Mouse (Mus musculus): Measurements from ENCODE around the gene Rnf180. TPM values are rescaled to one million over a fixed set of nuclear protein-coding genes. Genes with fewer than 3 reads are reported as not detected.

Rnf180 gene
- total and polyA plus RNA-seq, 3 experiments: 0.13 to 0.66 TPM; not detected in 1

- no peak overlapping the region for H3K9ac ChIP-seq (ENCODE audit: insufficient read depth, low read depth)
- dilution Hi-C loops (cut with MboI; ENCODE audit: extremely low pct_ligation_motif_present, extremely low pct_unique_long_range_greater_than_20kb, low sequenced_read_pairs) (no loop called here), in situ Hi-C loops (cut with MboI; ENCODE audit: low pct_ligation_motif_present, low pct_unique_long_range_greater_than_20kb, low sequenced_read_pairs) (no loop called here)
- H3K27ac ChIP-seq (ENCODE audit: insufficient read depth, low read depth): no peak overlapping the region
- no peaks in the 10 kb centered on the region for H3K4me1 ChIP-seq (ENCODE audit: control insufficient read depth in 1 of 2, insufficient read depth in 2 of 2)
- no peak for DNase-seq (ENCODE audit: extremely low read depth)
- no peak overlapping the region for H3K4me2 ChIP-seq (ENCODE audit: insufficient read depth, low read depth, poor library complexity, severe bottlenecking)
- no peaks in the 10 kb centered on the region for H3K27me3 ChIP-seq (replicated peaks)
- no peak overlapping the region for H3K4me3 ChIP-seq (replicated peaks in 1 of 3; ENCODE audit: low read depth in 2 of 3, low read length in 2 of 3, poor library complexity in 1 of 3)
- no peaks in the 10 kb centered on the region for H3K79me2 ChIP-seq (replicated peaks; ENCODE audit: control insufficient read depth, extremely low read depth, insufficient read depth, poor library complexity, severe bottlenecking)
- H3K9me3 ChIP-seq (replicated peaks; ENCODE audit: low read length): no peaks in the 10 kb centered on the region
- TF ChIP-seq USF1 (IDR thresholded peaks at IDR 0.05; ENCODE audit: low read depth, low read length) (no peak), RCOR1 (conservative IDR thresholded peaks at IDR 0.05; ENCODE audit: low read depth, low read length) (no peak), MAX (IDR thresholded peaks at IDR 0.05; ENCODE audit: low read length) (no peak), NELFE (IDR thresholded peaks at IDR 0.05; ENCODE audit: low read depth, low read length) (no peak), SIN3A (IDR thresholded peaks at IDR 0.05; ENCODE audit: low read length) (no peak), MEF2A (IDR thresholded peaks at IDR 0.05; ENCODE audit: borderline replicate concordance, low read depth, low read length) (no peak), EP300 (IDR thresholded peaks at IDR 0.05; ENCODE audit: low read length) (no peak)
- no peaks in the 10 kb centered on the region for H3K36me3 ChIP-seq (replicated peaks in 1 of 2; ENCODE audit: control insufficient read depth in 1 of 2, insufficient read depth in 1 of 2, low read length in 1 of 2)
Observed at GRCm38 (mm10) chr13:105198028-105198427, 96.6 kb downstream of the Rnf180 start.

GRCm38 (mm10) chr13:105193583-105193982 is 101.0 kb downstream of the Rnf180 start:
- H3K36me3 ChIP-seq (replicated peaks in 1 of 2; ENCODE audit: control insufficient read depth in 1 of 2, insufficient read depth in 1 of 2, low read length in 1 of 2): no peaks in the 10 kb centered on the region
- no peak for DNase-seq (ENCODE audit: extremely low read depth)
- no peak overlapping the region for H3K27ac ChIP-seq (ENCODE audit: insufficient read depth, low read depth)

GRCm38 (mm10) chr13:105188730-105189129 is 105.9 kb downstream of the Rnf180 start:
- Histone ChIP-seq H3K9me3 (replicated peaks; ENCODE audit: low read length) (no peaks in the 10 kb centered on the region), H3K27ac (ENCODE audit: insufficient read depth, low read depth) (no peak overlapping the region), H3K4me2 (ENCODE audit: insufficient read depth, low read depth, poor library complexity, severe bottlenecking) (no peak overlapping the region), H3K9ac (ENCODE audit: insufficient read depth, low read depth) (no peak overlapping the region), H3K36me3 (replicated peaks in 1 of 2; ENCODE audit: control insufficient read depth in 1 of 2, insufficient read depth in 1 of 2, low read length in 1 of 2) (no peaks in the 10 kb centered on the region), H3K4me1 (ENCODE audit: control insufficient read depth in 1 of 2, insufficient read depth in 2 of 2) (no peaks in the 10 kb centered on the region), H3K79me2 (replicated peaks; ENCODE audit: control insufficient read depth, extremely low read depth, insufficient read depth, poor library complexity, severe bottlenecking) (no peaks in the 10 kb centered on the region), H3K27me3 (replicated peaks) (no peaks in the 10 kb centered on the region), H3K4me3 (replicated peaks in 1 of 3; ENCODE audit: low read depth in 2 of 3, low read length in 2 of 3, poor library complexity in 1 of 3) (no peak overlapping the region)
- TF ChIP-seq IRF4 (IDR thresholded peaks at IDR 0.05; ENCODE audit: low read depth, low read length) (no peak), GABPA (IDR thresholded peaks at IDR 0.05; ENCODE audit: insufficient replicate concordance, low read depth, low read length) (no peak), CHD2 (IDR thresholded peaks at IDR 0.05; ENCODE audit: low read length) (no peak), CHD1 (IDR thresholded peaks at IDR 0.05; ENCODE audit: low read depth, low read length) (no peak), SMC3 (IDR thresholded peaks at IDR 0.05; ENCODE audit: low read depth, low read length) (no peak), JUND (conservative IDR thresholded peaks at IDR 0.05; ENCODE audit: low read depth, low read length) (no peak), CTCF (conservative IDR thresholded peaks at IDR 0.05 in 1 of 2, IDR thresholded peaks at IDR 0.05 in 1 of 2; ENCODE audit: low read depth in 2 of 2, low read length in 2 of 2) (no peak), UBTF (IDR thresholded peaks at IDR 0.05; ENCODE audit: low read depth, low read length) (no peak), MXI1 (IDR thresholded peaks at IDR 0.05; ENCODE audit: low read depth, low read length) (no peak), ZNF384 (IDR thresholded peaks at IDR 0.05; ENCODE audit: low read depth, low read length) (no peak), NELFE (IDR thresholded peaks at IDR 0.05; ENCODE audit: low read depth, low read length) (no peak), MAX (IDR thresholded peaks at IDR 0.05; ENCODE audit: low read length) (no peak), POLR2A (IDR thresholded peaks at IDR 0.05; ENCODE audit: low read depth, low read length) (no peak), USF2 (conservative IDR thresholded peaks at IDR 0.05; ENCODE audit: low read depth, low read length) (no peak), ZC3H11A (IDR thresholded peaks at IDR 0.05; ENCODE audit: low read depth, low read length) (no peak)
- dilution Hi-C loops (cut with MboI; ENCODE audit: extremely low pct_ligation_motif_present, extremely low pct_unique_long_range_greater_than_20kb, low sequenced_read_pairs): no loop called here
- in situ Hi-C loops (cut with MboI; ENCODE audit: low pct_ligation_motif_present, low pct_unique_long_range_greater_than_20kb, low sequenced_read_pairs): no loop called here
- no peak for DNase-seq (ENCODE audit: extremely low read depth)

More at GRCm38 (mm10) chr13:105193583-105193982, 101.0 kb downstream of the Rnf180 start:
- no peaks in the 10 kb centered on the region for H3K4me1 ChIP-seq (ENCODE audit: control insufficient read depth in 1 of 2, insufficient read depth in 2 of 2)
- no peak overlapping the region for H3K4me3 ChIP-seq (replicated peaks in 1 of 3; ENCODE audit: low read depth in 2 of 3, low read length in 2 of 3, poor library complexity in 1 of 3)
- H3K79me2 ChIP-seq (replicated peaks; ENCODE audit: control insufficient read depth, extremely low read depth, insufficient read depth, poor library complexity, severe bottlenecking): no peaks in the 10 kb centered on the region
- in situ Hi-C loops (cut with MboI; ENCODE audit: low pct_ligation_motif_present, low pct_unique_long_range_greater_than_20kb, low sequenced_read_pairs): no loop called here
- TF ChIP-seq CHD2 (IDR thresholded peaks at IDR 0.05; ENCODE audit: low read length) (no peak), ETS1 (conservative IDR thresholded peaks at IDR 0.05; ENCODE audit: low read depth, low read length) (no peak), TCF12 (IDR thresholded peaks at IDR 0.05; ENCODE audit: low read depth, low read length) (no peak)
- dilution Hi-C loops (cut with MboI; ENCODE audit: extremely low pct_ligation_motif_present, extremely low pct_unique_long_range_greater_than_20kb, low sequenced_read_pairs): no loop called here
- H3K27me3 ChIP-seq (replicated peaks): no peaks in the 10 kb centered on the region
- H3K4me2 ChIP-seq (ENCODE audit: insufficient read depth, low read depth, poor library complexity, severe bottlenecking): no peak overlapping the region
- H3K9me3 ChIP-seq (replicated peaks; ENCODE audit: low read length): no peaks in the 10 kb centered on the region
- H3K9ac ChIP-seq (ENCODE audit: insufficient read depth, low read depth): no peak overlapping the region
